Mouse (Mus musculus) spleen, adult 2 months (tissue): ENCODE measurements around the gene Arhgef40. TPM values are rescaled to one million over a fixed set of nuclear protein-coding genes. Genes with fewer than 3 reads are reported as not detected.

Experiments
- DNase-seq, 2 experiments: peaks; one replicate each; pipeline versions ENCODE4 v3.0.0 to v3.0.0-alpha.2; 2012 to 2021; ENCODE audit warnings: low spot score in 2 of 2, low read depth in 1 of 2
- H3K27ac ChIP-seq: fragments of 200-500 bp; 2 replicates; pipeline ENCODE4 v1.5.1; 2012; ENCODE audit warnings: low read length, inconsistent platforms; ENCODE audit not compliant: insufficient read depth
- H3K27me3 ChIP-seq: fragments of 200-500 bp; 2 replicates; pipeline ENCODE4 v1.6.1; 2012; ENCODE audit warnings: mild to moderate bottlenecking, moderate library complexity, low read length, inconsistent platforms; ENCODE audit not compliant: control insufficient read depth, insufficient read depth
- H3K36me3 ChIP-seq: fragments of 200-500 bp; 2 replicates; pipeline ENCODE4 v1.6.1; 2012; ENCODE audit warnings: mild to moderate bottlenecking, low read length, inconsistent platforms; ENCODE audit not compliant: control insufficient read depth, insufficient read depth
- H3K4me1 ChIP-seq: fragments of 200-500 bp; 2 replicates; pipeline ENCODE4 v1.6.1; 2011; ENCODE audit warnings: inconsistent platforms; ENCODE audit not compliant: control insufficient read depth, insufficient read depth, insufficient read length
- H3K4me3 ChIP-seq: fragments of 200-500 bp; 2 replicates; pipeline ENCODE4 v1.5.1; 2011; ENCODE audit warnings: mild to moderate bottlenecking, inconsistent platforms; ENCODE audit not compliant: insufficient read depth, insufficient read length; ENCODE audit errors: extremely low read depth
- CTCF ChIP-seq: fragments of 200-500 bp; IDR thresholded peaks from 2 replicates; pipeline ENCODE4 v1.5.1; 2011; ENCODE audit warnings: mild to moderate bottlenecking, inconsistent platforms; ENCODE audit not compliant: insufficient read depth, insufficient read length, insufficient replicate concordance; ENCODE audit errors: extremely low read depth
- POLR2A ChIP-seq: fragments of 200-500 bp; IDR thresholded peaks from 2 replicates; pipeline ENCODE4 v1.6.1; 2011; ENCODE audit warnings: low read depth, low read length, inconsistent platforms
- WGBS: fragments of 180-500 bp; shearing (Covaris S2); methylation state at CpG from one replicate; pipeline ENCODE4 v1.1.7; 2018; 5-methylcytosine and 5-hydroxymethylcytosine counted together
- polyA plus RNA-seq: library from polyadenylated mRNA; depleted of rRNA; stranded (reverse); fragments of >200 nt; gene quantifications from 2 replicates; pipeline ENCODE4 v1.2.3, GENCODE M21; 2012

Gene Arhgef40
- polyA plus RNA-seq, 1 experiment, result 19.3 TPM

- Histone ChIP-seq H3K36me3 (no peaks in the 10 kb centered on the region), H3K27me3 (no peaks in the 10 kb centered on the region), H3K4me1 (peaks cover 11% of the 10 kb centered on the region; the same call in 1 of the 2 replicates), H3K4me3 (peak overlapping the region; percentile 80; the same call in 1 of the 2 replicates), H3K27ac (no peak overlapping the region)
- no peak for DNase-seq
- WGBS, result 4% methylated on average over 20 of the region's 80 CpGs
- no peak for TF ChIP-seq POLR2A
- no peak for TF ChIP-seq CTCF
These were observed 29.8 kb downstream of the Arhgef40 start for GRCm38 (mm10) chr14:52014271-52014760.

DNA sequence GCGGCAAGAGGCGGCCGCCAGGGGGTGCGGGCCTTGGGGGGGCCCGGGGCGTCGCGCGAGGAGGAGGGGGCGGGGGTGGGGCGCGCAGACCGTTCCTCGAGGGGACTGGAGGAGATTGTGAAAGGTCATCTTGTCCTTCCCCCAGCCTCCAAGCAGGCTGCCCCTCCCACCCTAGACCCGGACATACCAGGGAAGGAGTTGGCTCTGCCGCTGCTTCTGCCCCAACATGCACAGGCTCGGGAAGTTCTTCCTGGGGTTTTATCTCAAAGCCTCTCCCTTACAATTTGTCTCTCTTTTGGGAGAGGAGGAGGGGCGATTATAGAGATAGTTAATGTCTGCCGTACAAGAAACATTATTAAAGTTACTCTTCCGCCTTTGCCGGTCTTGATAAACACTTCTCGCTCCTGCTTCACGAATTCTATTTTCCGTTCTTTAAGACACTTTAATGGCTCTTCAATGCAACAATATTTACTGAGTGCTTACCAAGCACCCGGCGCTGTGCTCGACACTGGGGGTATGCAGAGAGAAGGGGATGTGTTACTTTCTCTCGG lies 30.3 kb downstream of the Arhgef40 start:
- no peaks in the 10 kb centered on the region for H3K36me3 ChIP-seq
- TF ChIP-seq POLR2A (no peak; the same call in 1 of the 2 replicates), CTCF (no peak)
- no peaks in the 10 kb centered on the region for H3K27me3 ChIP-seq
- WGBS, result under 1% methylated on average over 15 of the region's 28 CpGs
- H3K4me1 ChIP-seq, result peaks cover 11% of the 10 kb centered on the region; the same call in 1 of the 2 replicates
- DNase-seq, result no peak
- peak overlapping the region; percentile 48; the same call in 1 of the 2 replicates for H3K27ac ChIP-seq
- H3K4me3 ChIP-seq, result peak overlapping the region; percentile 80

GRCm38 (mm10) chr14:52015445-52016100 lies 31.1 kb downstream of the Arhgef40 start, which contains the start of gene Tmem253:
Tmem253 (plus strand) TSS chr14:52015658.
- 27% methylated on average over 6 of the region's 6 CpGs for WGBS
- DNase-seq, result no peak
- H3K36me3 ChIP-seq, result no peaks in the 10 kb centered on the region
- H3K4me3 ChIP-seq, result peak within 1 kb of the TSS; percentile 80
- TF ChIP-seq POLR2A (no peak), CTCF (no peak)
- peak within 1 kb of the TSS; percentile 48; the same call in 1 of the 2 replicates for H3K27ac ChIP-seq
- H3K27me3 ChIP-seq, result no peaks in the 10 kb centered on the region
- peaks cover 11% of the 10 kb centered on the region; the same call in 1 of the 2 replicates for H3K4me1 ChIP-seq

GRCm38 (mm10) chr14:52016625-52017405 lies 32.3 kb downstream of the Arhgef40 start:
- Histone ChIP-seq H3K4me1 (peaks cover 11% of the 10 kb centered on the region; the same call in 1 of the 2 replicates), H3K4me3 (no peak overlapping the region), H3K36me3 (no peaks in the 10 kb centered on the region), H3K27me3 (no peaks in the 10 kb centered on the region), H3K27ac (no peak overlapping the region)
- WGBS, result 96% methylated on average over 13 of the region's 13 CpGs
- TF ChIP-seq CTCF, result no peak
- TF ChIP-seq POLR2A, result no peak
- DNase-seq, result no peak

- H3K27ac ChIP-seq, result no peak overlapping the region
- H3K36me3 ChIP-seq, result no peaks in the 10 kb centered on the region
- H3K4me1 ChIP-seq, result peaks cover 14% of the 10 kb centered on the region; the same call in 1 of the 2 replicates
- TF ChIP-seq POLR2A (no peak), CTCF (no peak)
- no peaks in the 10 kb centered on the region for H3K27me3 ChIP-seq
- no peak for DNase-seq
- WGBS, result 94% methylated on average over 4 of the region's 4 CpGs
- no peak overlapping the region for H3K4me3 ChIP-seq
These were observed 33.1 kb downstream of the Arhgef40 start for GRCm38 (mm10) chr14:52017662-52018061.

DNA sequence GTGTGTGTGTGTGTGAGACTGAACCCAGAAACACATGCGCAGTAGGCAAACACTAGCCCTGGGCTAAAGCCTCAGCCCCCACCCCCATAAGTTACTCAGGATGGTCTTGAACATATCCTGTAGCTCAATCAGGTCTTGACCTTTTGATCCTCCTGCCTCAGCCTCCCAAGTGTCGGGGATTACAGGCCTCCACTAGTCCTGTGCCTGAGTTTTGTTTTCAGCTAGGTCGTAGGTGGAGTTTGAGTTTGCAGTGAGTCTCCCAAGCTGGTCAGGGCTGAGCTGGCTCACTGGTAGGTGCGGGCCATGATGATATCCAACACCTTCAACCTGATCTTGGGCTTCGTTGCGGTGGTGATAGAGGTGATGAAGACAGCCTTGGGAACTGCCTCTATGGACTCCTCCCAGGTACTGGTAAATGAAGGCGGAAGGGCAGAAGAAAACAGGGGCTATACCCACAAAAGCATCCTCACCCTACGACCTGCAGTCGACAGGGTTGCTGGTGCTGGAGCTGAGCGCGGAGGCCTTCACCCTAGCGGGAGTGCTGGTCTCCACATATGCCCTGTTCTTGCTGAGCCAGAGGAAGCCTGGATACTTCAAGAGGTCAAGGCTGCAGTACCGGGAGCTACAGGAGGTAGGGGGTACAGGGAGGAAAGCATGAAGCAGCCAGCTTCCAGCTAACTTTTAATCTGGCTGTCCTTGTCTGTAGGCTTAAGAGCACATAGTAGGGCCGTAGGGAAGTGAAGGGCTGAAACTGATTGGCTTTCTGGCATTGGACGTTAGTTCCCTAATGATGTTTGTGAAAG lies 33.9 kb downstream of the Arhgef40 start:
- Histone ChIP-seq H3K36me3 (no peaks in the 10 kb centered on the region), H3K27me3 (no peaks in the 10 kb centered on the region), H3K27ac (no peak overlapping the region), H3K4me3 (no peak overlapping the region), H3K4me1 (peaks cover 19% of the 10 kb centered on the region; the same call in 1 of the 2 replicates)
- TF ChIP-seq CTCF, result no peak
- TF ChIP-seq POLR2A, result no peak
- 93% methylated on average over 15 of the region's 15 CpGs for WGBS
- DNase-seq, result no peak
